Mouse (Mus musculus) spleen, adult 2 months (tissue): ENCODE results near the gene Kcnk5.

ENCODE experiments used
- CTCF ChIP-seq: fragments of 200-500 bp; IDR thresholded peaks from 2 replicates; pipeline ENCODE4 v1.5.1; 2011; ENCODE audit warnings: mild to moderate bottlenecking, inconsistent platforms; ENCODE audit not compliant: insufficient read depth, insufficient read length, insufficient replicate concordance; ENCODE audit errors: extremely low read depth
- POLR2A ChIP-seq: fragments of 200-500 bp; IDR thresholded peaks from 2 replicates; pipeline ENCODE4 v1.6.1; 2011; ENCODE audit warnings: low read depth, low read length, inconsistent platforms

- TF ChIP-seq POLR2A = no peak
- no peak for TF ChIP-seq CTCF
Observed at GRCm38 (mm10) chr14:20174696-20175095, 6.9 kb downstream of the Kcnk5 start.
